Mouse (Mus musculus): ENCODE results near the gene Cxcr5. TPM values are rescaled to one million over a fixed set of nuclear protein-coding genes. Genes with fewer than 3 reads are reported as not detected.

The Cxcr5 gene
- total and polyA plus RNA-seq, 2 experiments from 2014 or later = not detected

DNA sequence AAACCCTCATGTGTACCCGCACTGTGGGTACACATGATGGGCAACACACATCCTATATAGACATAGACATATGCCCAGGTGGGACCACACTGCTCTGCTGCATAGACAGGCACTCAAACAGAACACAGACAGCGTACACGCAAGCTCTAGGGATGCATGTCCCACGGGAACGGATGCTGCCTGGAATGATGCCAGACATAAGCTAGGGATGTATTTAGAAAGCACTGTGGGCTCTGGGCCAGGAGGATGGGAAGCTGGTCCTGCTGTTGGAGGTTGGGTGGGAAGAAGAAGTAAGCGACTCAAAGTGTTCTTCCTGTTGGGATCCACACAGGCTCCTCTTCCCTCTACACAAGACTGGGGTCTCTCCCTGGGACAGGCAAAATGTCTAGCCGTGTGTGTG, 43.6 kb downstream of the Cxcr5 start:
- ATAC-seq (ENCODE audit: low FRiP score) = no peak

GRCm38 (mm10) chr9:44517368-44517767, 44.3 kb downstream of the Cxcr5 start:
- Histone ChIP-seq H3K4me1 (ENCODE audit: insufficient read depth, low read length) (no peaks in the 10 kb centered on the region), H3K27ac (ENCODE audit: low read depth, low read length) (no peak overlapping the region), H3K36me3 (ENCODE audit: insufficient read depth, low read length) (no peaks in the 10 kb centered on the region), H3K27me3 (ENCODE audit: insufficient read depth, low read length) (no peaks in the 10 kb centered on the region), H3K4me2 (ENCODE audit: low read depth, low read length, poor library complexity, severe bottlenecking) (no peak overlapping the region), H3K9ac (replicated peaks; ENCODE audit: low read length, poor library complexity, severe bottlenecking) (no peak overlapping the region), H3K4me3 (ENCODE audit: low read depth, low read length) (no peak overlapping the region), H3K9me3 (ENCODE audit: low read length) (no peaks in the 10 kb centered on the region)
- no peak for DNase-seq (ENCODE audit: low spot score)
- no peak for TF ChIP-seq CTCF (IDR thresholded peaks at IDR 0.05)
- 76% methylated on average over 4 of the region's 4 CpGs for WGBS
- ATAC-seq (ENCODE audit: low FRiP score) = no peak

More for the DNA sequence above, 43.6 kb downstream of the Cxcr5 start:
- H3K9me3 ChIP-seq (ENCODE audit: low read length) = no peaks in the 10 kb centered on the region
- no peaks in the 10 kb centered on the region for H3K36me3 ChIP-seq (ENCODE audit: insufficient read depth, low read length)
- H3K4me1 ChIP-seq (ENCODE audit: insufficient read depth, low read length) = no peaks in the 10 kb centered on the region
- H3K4me3 ChIP-seq (ENCODE audit: low read depth, low read length) = no peak overlapping the region
- H3K4me2 ChIP-seq (ENCODE audit: low read depth, low read length, poor library complexity, severe bottlenecking) = no peak overlapping the region
- WGBS = 68% methylated on average over 7 of the region's 7 CpGs
- no peak overlapping the region for H3K9ac ChIP-seq (replicated peaks; ENCODE audit: low read length, poor library complexity, severe bottlenecking)
- no peaks in the 10 kb centered on the region for H3K27me3 ChIP-seq (ENCODE audit: insufficient read depth, low read length)
- H3K27ac ChIP-seq (ENCODE audit: low read depth, low read length) = no peak overlapping the region
- DNase-seq (ENCODE audit: low spot score) = no peak
- TF ChIP-seq CTCF (IDR thresholded peaks at IDR 0.05) = no peak

DNA sequence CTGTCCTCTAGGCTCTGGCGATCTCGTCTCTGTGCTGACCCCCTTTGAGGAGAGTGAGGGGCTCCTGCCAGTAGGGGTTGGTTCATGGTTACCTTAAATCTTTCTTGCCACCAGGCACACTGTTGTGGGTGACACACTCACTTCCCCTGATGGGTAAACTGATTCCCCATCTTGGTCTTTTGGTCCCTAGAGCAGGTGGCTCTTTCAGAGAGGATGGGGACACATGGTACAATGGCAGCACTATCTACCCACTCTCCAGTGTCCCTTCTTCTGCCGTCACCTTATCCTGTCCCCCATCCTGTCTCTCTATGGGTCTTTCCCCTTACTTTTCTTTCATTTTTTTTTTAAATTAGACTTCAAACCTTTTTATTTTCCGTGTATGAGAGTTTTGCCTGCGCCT, 45.8 kb downstream of the Cxcr5 start:
- H3K9ac ChIP-seq (replicated peaks; ENCODE audit: low read length, poor library complexity, severe bottlenecking) = no peak overlapping the region
- ATAC-seq (ENCODE audit: low FRiP score) (no peak), DNase-seq (ENCODE audit: low spot score) (no peak)
- H3K4me3 ChIP-seq (ENCODE audit: low read depth, low read length) = no peak overlapping the region
- no peak overlapping the region for H3K4me2 ChIP-seq (ENCODE audit: low read depth, low read length, poor library complexity, severe bottlenecking)
- peaks cover 3% of the 10 kb centered on the region; the same call in 1 of the 2 replicates for H3K4me1 ChIP-seq (ENCODE audit: insufficient read depth, low read length)
- H3K27me3 ChIP-seq (ENCODE audit: insufficient read depth, low read length) = no peaks in the 10 kb centered on the region
- WGBS = 87% methylated on average over 5 of the region's 5 CpGs
- H3K9me3 ChIP-seq (ENCODE audit: low read length) = no peaks in the 10 kb centered on the region
- H3K27ac ChIP-seq (ENCODE audit: low read depth, low read length) = no peak overlapping the region
- no peak for TF ChIP-seq CTCF (IDR thresholded peaks at IDR 0.05)
- H3K36me3 ChIP-seq (ENCODE audit: insufficient read depth, low read length) = no peaks in the 10 kb centered on the region

DNA sequence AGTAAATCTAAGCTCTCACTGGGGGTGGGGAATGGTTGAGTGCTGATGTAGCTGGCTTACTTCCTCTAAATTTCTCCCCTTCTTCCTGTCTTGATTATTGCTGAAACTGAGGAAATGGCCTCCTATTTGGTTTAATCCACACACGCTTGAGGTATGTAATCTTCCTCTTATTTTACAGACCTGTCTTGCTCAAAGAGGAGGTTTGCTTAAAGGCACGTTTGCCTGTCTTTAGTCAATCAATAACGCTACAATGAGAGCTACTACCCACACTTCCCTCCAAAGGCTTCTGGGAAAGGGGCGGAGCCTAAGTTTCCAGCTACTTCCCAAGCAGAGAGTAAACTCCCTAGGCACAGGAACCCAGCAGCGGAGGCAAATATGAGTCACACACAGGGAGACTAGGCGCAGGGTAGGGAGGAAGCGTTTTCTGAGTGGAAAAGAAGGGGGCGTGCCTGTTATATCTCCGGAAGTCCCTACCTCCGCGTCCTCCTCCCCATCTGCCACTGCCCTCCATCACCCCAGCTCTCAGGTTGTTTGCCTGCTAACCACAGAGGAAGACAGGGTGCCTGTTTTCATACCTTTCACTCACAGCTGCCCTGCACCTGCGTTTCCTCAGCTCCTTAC, 46.4 kb downstream of the Cxcr5 start:
- H3K36me3 ChIP-seq (ENCODE audit: insufficient read depth, low read length) = no peaks in the 10 kb centered on the region
- WGBS = 70% methylated on average over 12 of the region's 12 CpGs
- H3K9me3 ChIP-seq (ENCODE audit: low read length) = no peaks in the 10 kb centered on the region
- ATAC-seq (ENCODE audit: low FRiP score) = no peak
- no peak overlapping the region for H3K27ac ChIP-seq (ENCODE audit: low read depth, low read length)
- DNase-seq (ENCODE audit: low spot score) = no peak
- no peak for TF ChIP-seq CTCF (IDR thresholded peaks at IDR 0.05)
- no peak overlapping the region for H3K9ac ChIP-seq (replicated peaks; ENCODE audit: low read length, poor library complexity, severe bottlenecking)
- no peak overlapping the region for H3K4me3 ChIP-seq (ENCODE audit: low read depth, low read length)
- H3K27me3 ChIP-seq (ENCODE audit: insufficient read depth, low read length) = no peaks in the 10 kb centered on the region
- H3K4me1 ChIP-seq (ENCODE audit: insufficient read depth, low read length) = peaks cover 4% of the 10 kb centered on the region; the same call in 1 of the 2 replicates
- H3K4me2 ChIP-seq (ENCODE audit: low read depth, low read length, poor library complexity, severe bottlenecking) = no peak overlapping the region

GRCm38 (mm10) chr9:44514147-44514546, 47.5 kb downstream of the Cxcr5 start:
- Histone ChIP-seq H3K4me3 (ENCODE audit: low read depth, low read length) (no peak overlapping the region), H3K9me3 (ENCODE audit: low read length) (no peaks in the 10 kb centered on the region), H3K4me1 (ENCODE audit: insufficient read depth, low read length) (peaks cover 8% of the 10 kb centered on the region; the same call in 1 of the 2 replicates), H3K9ac (replicated peaks; ENCODE audit: low read length, poor library complexity, severe bottlenecking) (no peak overlapping the region), H3K27ac (ENCODE audit: low read depth, low read length) (no peak overlapping the region), H3K4me2 (ENCODE audit: low read depth, low read length, poor library complexity, severe bottlenecking) (no peak overlapping the region), H3K36me3 (ENCODE audit: insufficient read depth, low read length) (peaks cover 5% of the 10 kb centered on the region; the same call in 1 of the 2 replicates), H3K27me3 (ENCODE audit: insufficient read depth, low read length) (no peaks in the 10 kb centered on the region)
- WGBS = 86% methylated on average over 5 of the region's 5 CpGs
- no peak for TF ChIP-seq CTCF (IDR thresholded peaks at IDR 0.05)
- no peak for ATAC-seq (ENCODE audit: low FRiP score)
- no peak for DNase-seq (ENCODE audit: low spot score)

DNA sequence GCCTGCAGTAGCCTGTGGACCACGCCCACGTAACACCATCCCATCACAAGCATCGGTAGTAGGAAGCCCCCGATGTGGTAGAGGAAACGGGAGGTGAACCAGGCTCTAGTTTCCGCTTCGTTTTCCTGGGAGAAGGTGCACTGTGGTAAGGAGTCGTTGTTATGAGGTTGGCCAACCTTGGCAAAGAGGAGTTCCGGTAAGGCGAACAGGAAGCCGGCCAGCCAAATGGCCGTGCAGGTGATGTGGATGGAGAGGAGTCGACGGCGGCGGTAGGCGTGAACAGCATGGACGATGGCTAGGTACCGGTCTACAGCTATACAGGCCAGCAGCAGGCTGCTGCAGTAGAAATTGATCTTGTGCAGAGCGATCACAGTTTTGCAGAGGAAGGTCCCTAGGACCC, 48.1 kb downstream of the Cxcr5 start:
- H3K4me2 ChIP-seq (ENCODE audit: low read depth, low read length, poor library complexity, severe bottlenecking) = no peak overlapping the region
- peaks cover 11% of the 10 kb centered on the region; the same call in 1 of the 2 replicates for H3K4me1 ChIP-seq (ENCODE audit: insufficient read depth, low read length)
- no peak for TF ChIP-seq CTCF (IDR thresholded peaks at IDR 0.05)
- no peak overlapping the region for H3K9ac ChIP-seq (replicated peaks; ENCODE audit: low read length, poor library complexity, severe bottlenecking)
- H3K27me3 ChIP-seq (ENCODE audit: insufficient read depth, low read length) = no peaks in the 10 kb centered on the region
- DNase-seq (ENCODE audit: low spot score) (no peak), ATAC-seq (ENCODE audit: low FRiP score) (no peak)
- H3K27ac ChIP-seq (ENCODE audit: low read depth, low read length) = no peak overlapping the region
- H3K36me3 ChIP-seq (ENCODE audit: insufficient read depth, low read length) = peaks cover 10% of the 10 kb centered on the region
- WGBS = 79% methylated on average over 20 of the region's 20 CpGs
- no peaks in the 10 kb centered on the region for H3K9me3 ChIP-seq (ENCODE audit: low read length)
- H3K4me3 ChIP-seq (ENCODE audit: low read depth, low read length) = no peak overlapping the region
